Mouse (Mus musculus) heart, embryonic 15.5 days (tissue): ENCODE measurements at regions not wholly inside any gene's neighbourhood (a gene's known extent, or its start where the extent isn't known, plus 50 kb on each side); places are given as distances from the start of the nearest gene placed in this dataset.
"Not testable (repeated sequence)": the region's sequence is repeated elsewhere in the genome, so short reads cannot be mapped to it uniquely, and the experiment has no call there.

Experiments used
- ATAC-seq: fragments of 200-750 bp; cut with Nextera tagmentation; replicated peaks from 2 replicates; pipeline ENCODE4 v1.8.0; 2017; ENCODE audit warnings: low read depth, moderate TSS enrichment; ENCODE audit not compliant: insufficient number of reproducible peaks, insufficient read depth, low FRiP score
- H3K27ac ChIP-seq: fragments of 300-500 bp; sonication (generic); 2 replicates; pipeline ENCODE4 v1.5.1; 2015; ENCODE audit warnings: mild to moderate bottlenecking, inconsistent platforms
- H3K27me3 ChIP-seq: fragments of 300-500 bp; sonication (generic); 2 replicates; pipeline ENCODE4 v1.6.1; 2015; ENCODE audit warnings: inconsistent platforms
- H3K36me3 ChIP-seq: fragments of 300-500 bp; sonication (generic); 2 replicates; pipeline ENCODE4 v1.6.1; 2015; ENCODE audit warnings: mild to moderate bottlenecking, inconsistent platforms
- H3K4me1 ChIP-seq: fragments of 300-500 bp; sonication (generic); replicated peaks from 2 replicates; pipeline ENCODE4 v1.6.1; 2015; ENCODE audit warnings: inconsistent platforms
- H3K4me2 ChIP-seq: fragments of 300-500 bp; sonication (generic); 2 replicates; pipeline ENCODE4 v1.6.1; 2015; ENCODE audit warnings: inconsistent platforms, mild to moderate bottlenecking, moderate library complexity
- H3K4me3 ChIP-seq: fragments of 300-500 bp; sonication (generic); 2 replicates; pipeline ENCODE4 v1.5.1; 2015; ENCODE audit warnings: mild to moderate bottlenecking, inconsistent platforms
- H3K9ac ChIP-seq: fragments of 300-500 bp; sonication (generic); 2 replicates; pipeline ENCODE4 v1.6.1; 2015; ENCODE audit warnings: mild to moderate bottlenecking, inconsistent platforms
- H3K9me3 ChIP-seq: fragments of 300-500 bp; sonication (generic); replicated peaks from 2 replicates; pipeline ENCODE4 v1.6.1; 2016; ENCODE audit warnings: inconsistent platforms
- WGBS: fragments of 180-500 bp; shearing (Covaris S2); methylation state at CpG from one replicate; pipeline ENCODE4 v1.1.7; 2015; ENCODE audit warnings: mixed read lengths; 5-methylcytosine and 5-hydroxymethylcytosine counted together

GRCm38 (mm10) chr5:148798541-148798940, 130.6 kb downstream of the Katnal1 start:
- Histone ChIP-seq H3K4me3 (no peak overlapping the region), H3K9ac (no peak overlapping the region), H3K4me1 (peaks cover 17% of the 10 kb centered on the region; the same call in 1 of the 2 replicates), H3K36me3 (no peaks in the 10 kb centered on the region), H3K27ac (no peak overlapping the region), H3K4me2 (no peak overlapping the region), H3K9me3 (no peaks in the 10 kb centered on the region), H3K27me3 (no peaks in the 10 kb centered on the region; the same call in 1 of the 2 replicates)
- 44% methylated on average over 6 of the region's 6 CpGs for WGBS
- ATAC-seq: no peak

GRCm38 (mm10) chr5:148796072-148796471, 133.0 kb downstream of the Katnal1 start:
- ATAC-seq: no peak
- H3K27ac ChIP-seq: no peak overlapping the region
- WGBS: 33% methylated on average over 4 of the region's 4 CpGs
- no peaks in the 10 kb centered on the region for H3K36me3 ChIP-seq
- no peaks in the 10 kb centered on the region; the same call in 1 of the 2 replicates for H3K27me3 ChIP-seq
- H3K4me1 ChIP-seq: peaks cover 17% of the 10 kb centered on the region
- no peak overlapping the region for H3K4me3 ChIP-seq
- H3K9ac ChIP-seq: no peak overlapping the region
- H3K9me3 ChIP-seq: no peaks in the 10 kb centered on the region
- no peak overlapping the region for H3K4me2 ChIP-seq

GRCm38 (mm10) chr5:148794465-148794864, 134.7 kb downstream of the Katnal1 start:
- Histone ChIP-seq H3K27ac (no peak overlapping the region), H3K9me3 (no peaks in the 10 kb centered on the region), H3K27me3 (no peaks in the 10 kb centered on the region; the same call in 1 of the 2 replicates), H3K4me1 (peaks cover 17% of the 10 kb centered on the region), H3K4me2 (no peak overlapping the region), H3K4me3 (no peak overlapping the region), H3K36me3 (no peaks in the 10 kb centered on the region), H3K9ac (no peak overlapping the region)
- no peak for ATAC-seq
- WGBS: 38% methylated on average over 15 of the region's 15 CpGs

- ATAC-seq: no peak
- H3K4me3 ChIP-seq: no peak overlapping the region
- no peaks in the 10 kb centered on the region for H3K36me3 ChIP-seq
- no peaks in the 10 kb centered on the region for H3K9me3 ChIP-seq
- peaks cover 9% of the 10 kb centered on the region for H3K4me1 ChIP-seq
- H3K27ac ChIP-seq: no peak overlapping the region
- H3K27me3 ChIP-seq: no peaks in the 10 kb centered on the region; the same call in 1 of the 2 replicates
- H3K4me2 ChIP-seq: no peak overlapping the region
- no peak overlapping the region for H3K9ac ChIP-seq
- 11% methylated on average over 14 of the region's 14 CpGs for WGBS
Observed at GRCm38 (mm10) chr5:148792736-148793440, 136.2 kb downstream of the Katnal1 start.

GRCm38 (mm10) chr5:148791651-148792050, 137.5 kb downstream of the Katnal1 start:
- H3K27ac ChIP-seq: no peak overlapping the region
- H3K4me2 ChIP-seq: no peak overlapping the region
- no peaks in the 10 kb centered on the region for H3K9me3 ChIP-seq
- H3K36me3 ChIP-seq: no peaks in the 10 kb centered on the region
- H3K4me1 ChIP-seq: peaks cover 9% of the 10 kb centered on the region
- WGBS: 67% methylated on average over 6 of the region's 6 CpGs
- H3K27me3 ChIP-seq: no peaks in the 10 kb centered on the region; the same call in 1 of the 2 replicates
- no peak overlapping the region for H3K9ac ChIP-seq
- no peak for ATAC-seq
- H3K4me3 ChIP-seq: no peak overlapping the region

- not testable (repeated sequence) for H3K9ac ChIP-seq, H3K4me1 ChIP-seq
- 78% methylated on average over 6 of the region's 6 CpGs for WGBS
Observed at GRCm38 (mm10) chr5:148790343-148790742, 138.8 kb downstream of the Katnal1 start.

GRCm38 (mm10) chr5:148789823-148790222, 139.3 kb downstream of the Katnal1 start:
- no peak overlapping the region for H3K9ac ChIP-seq

More at GRCm38 (mm10) chr5:148790343-148790742, 138.8 kb downstream of the Katnal1 start:
- not testable (repeated sequence) for H3K4me2 ChIP-seq, H3K27ac ChIP-seq, H3K9me3 ChIP-seq, H3K27me3 ChIP-seq, H3K4me3 ChIP-seq, ATAC-seq, H3K36me3 ChIP-seq

DNA sequence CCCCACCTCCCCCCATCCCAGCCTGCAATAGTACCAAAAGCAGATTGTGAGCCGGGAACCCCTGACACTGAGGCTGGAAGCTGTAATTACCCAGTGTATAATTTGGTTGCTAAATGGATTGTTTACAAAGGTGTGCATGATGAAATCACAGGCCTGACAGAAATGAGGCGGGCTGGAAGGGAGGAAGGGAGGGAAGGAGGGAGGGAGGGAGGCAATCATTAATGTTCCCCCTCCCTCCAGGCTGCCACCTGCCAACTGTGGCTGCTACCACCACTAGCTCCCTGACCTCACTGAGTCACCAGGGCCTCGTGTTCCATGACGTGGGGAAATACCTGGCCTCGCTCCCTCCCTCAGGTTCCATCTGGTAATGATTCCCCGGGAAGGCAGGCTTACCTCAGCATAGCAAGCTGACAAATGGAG, 140.0 kb downstream of the Katnal1 start:
- Histone ChIP-seq H3K9ac (no peak overlapping the region), H3K9me3 (no peaks in the 10 kb centered on the region), H3K4me2 (no peak overlapping the region), H3K4me3 (no peak overlapping the region), H3K4me1 (peaks cover 6% of the 10 kb centered on the region; the same call in 1 of the 2 replicates), H3K36me3 (no peaks in the 10 kb centered on the region), H3K27ac (no peak overlapping the region), H3K27me3 (no peaks in the 10 kb centered on the region; the same call in 1 of the 2 replicates)
- ATAC-seq: no peak
- 65% methylated on average over 6 of the region's 6 CpGs for WGBS

More at GRCm38 (mm10) chr5:148789823-148790222, 139.3 kb downstream of the Katnal1 start:
- H3K4me2 ChIP-seq: no peak overlapping the region
- no peaks in the 10 kb centered on the region for H3K36me3 ChIP-seq
- no peak overlapping the region for H3K4me3 ChIP-seq
- 73% methylated on average over 5 of the region's 5 CpGs for WGBS
- no peaks in the 10 kb centered on the region for H3K9me3 ChIP-seq
- H3K4me1 ChIP-seq: peaks cover 9% of the 10 kb centered on the region
- no peaks in the 10 kb centered on the region; the same call in 1 of the 2 replicates for H3K27me3 ChIP-seq
- ATAC-seq: no peak
- no peak overlapping the region for H3K27ac ChIP-seq

DNA sequence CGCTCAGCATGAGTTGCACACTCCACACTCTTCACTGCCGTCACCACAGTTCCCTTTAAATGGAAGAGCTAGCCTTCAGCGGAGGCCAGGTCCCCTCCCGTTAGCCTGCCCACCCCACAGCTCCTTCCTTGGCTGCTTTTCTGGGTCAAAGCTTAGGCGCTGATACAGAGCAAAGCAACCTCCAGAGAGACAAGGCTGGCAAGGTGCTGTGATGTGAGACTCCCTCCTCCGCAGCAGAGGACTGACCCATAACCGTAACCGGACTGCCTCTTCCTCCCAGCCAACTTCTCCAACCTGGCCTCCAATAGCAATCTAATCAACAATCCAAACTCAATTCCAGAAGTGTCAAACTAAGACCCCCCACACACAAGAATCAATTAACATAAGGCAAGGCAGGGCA, 140.4 kb downstream of the Katnal1 start:
- Histone ChIP-seq H3K36me3 (no peaks in the 10 kb centered on the region), H3K9ac (no peak overlapping the region), H3K4me3 (no peak overlapping the region), H3K27me3 (no peaks in the 10 kb centered on the region), H3K4me2 (no peak overlapping the region), H3K27ac (no peak overlapping the region), H3K4me1 (peaks cover 5% of the 10 kb centered on the region; the same call in 1 of the 2 replicates), H3K9me3 (no peaks in the 10 kb centered on the region)
- ATAC-seq: no peak
- 87% methylated on average over 8 of the region's 8 CpGs for WGBS

DNA sequence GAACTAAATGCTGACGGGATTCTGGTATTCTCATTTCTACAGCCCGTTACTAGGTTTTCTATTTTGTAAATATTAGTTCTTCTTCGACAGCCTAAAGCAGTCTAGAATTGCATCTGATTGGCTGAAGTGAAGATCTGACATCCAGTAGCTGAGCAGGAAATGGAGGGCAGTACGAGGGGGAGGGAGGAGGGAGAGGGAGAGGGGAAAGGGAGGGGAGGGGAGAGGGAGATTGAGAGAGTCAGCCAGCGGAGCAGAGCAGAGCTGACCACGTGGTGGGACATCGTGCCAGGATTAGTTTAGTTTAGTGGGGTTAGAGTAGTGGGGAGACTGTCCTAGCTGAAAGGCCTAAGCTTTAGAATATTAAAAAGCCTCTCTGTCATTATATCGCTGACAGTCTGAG, 141.8 kb downstream of the Katnal1 start:
- H3K4me1 ChIP-seq: no peaks in the 10 kb centered on the region
- 32% methylated on average over 8 of the region's 8 CpGs for WGBS
- H3K36me3 ChIP-seq: no peaks in the 10 kb centered on the region
- no peak overlapping the region for H3K4me3 ChIP-seq
- H3K4me2 ChIP-seq: no peak overlapping the region
- H3K9me3 ChIP-seq: no peaks in the 10 kb centered on the region
- H3K27ac ChIP-seq: no peak overlapping the region
- no peaks in the 10 kb centered on the region for H3K27me3 ChIP-seq
- no peak overlapping the region for H3K9ac ChIP-seq
- ATAC-seq: peak; percentile 65

DNA sequence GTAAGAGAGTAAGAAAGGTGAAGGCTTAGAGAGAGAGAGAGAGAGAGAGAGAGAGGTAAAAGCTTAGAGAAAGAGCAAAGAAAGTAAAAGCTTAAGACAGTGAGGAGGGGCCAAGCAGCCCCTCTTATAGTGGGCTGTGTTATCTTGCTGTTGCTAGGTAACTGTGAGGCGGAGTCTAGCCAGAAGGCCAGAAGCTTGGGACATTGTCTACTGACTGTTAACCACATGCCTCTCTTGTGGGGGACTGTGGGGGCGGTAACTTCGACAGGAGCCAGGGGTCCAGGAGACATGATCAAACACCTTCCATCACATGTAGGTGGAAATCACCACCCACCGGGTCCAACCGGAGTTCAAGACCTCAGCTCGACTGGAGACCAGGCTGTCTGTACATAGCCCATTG, 148.0 kb downstream of the Katnal1 start:
- H3K27ac ChIP-seq, H3K4me3 ChIP-seq, H3K27me3 ChIP-seq, H3K9ac ChIP-seq, H3K36me3 ChIP-seq, ATAC-seq, H3K4me1 ChIP-seq, H3K4me2 ChIP-seq, H3K9me3 ChIP-seq: not testable (repeated sequence)
- 45% methylated on average over 6 of the region's 6 CpGs for WGBS
